Mouse (Mus musculus) olfactory bulb, adult 2 months (tissue): ENCODE measurements around the gene Brpf3.

ENCODE experiments used
- CTCF ChIP-seq: fragments of 200-500 bp; IDR thresholded peaks from 2 replicates; pipeline ENCODE4 v1.5.1; 2012; ENCODE audit warnings: low read depth, mild to moderate bottlenecking, low read length, moderate library complexity; ENCODE audit not compliant: insufficient read depth
- POLR2A ChIP-seq: fragments of 200-500 bp; IDR thresholded peaks from 2 replicates; pipeline ENCODE4 v1.6.1; 2012; ENCODE audit warnings: mild to moderate bottlenecking, low read depth, low read length, moderate library complexity; ENCODE audit not compliant: insufficient read depth

GRCm38 (mm10) chr17:28812345-28812744 lies 11.5 kb downstream of the Brpf3 start:
- no peak for TF ChIP-seq CTCF
- TF ChIP-seq POLR2A = no peak
